Mouse (Mus musculus): ENCODE results near the gene Nudcd3. TPM values are rescaled to one million over a fixed set of nuclear protein-coding genes. Genes with fewer than 3 reads are reported as not detected.

The Nudcd3 gene
- 7.9 and 9.9 TPM in 2 replicates for polyA plus RNA-seq (2012; ENCODE audit: insufficient read depth, low replicate concordance)

- peaks cover 47% of the 10 kb centered on the region for H3K4me1 ChIP-seq
- H3K4me3 ChIP-seq (replicated peaks): peak within 1 kb of the TSS; percentile 99
- peaks cover 3% of the 10 kb centered on the region for H3K9me3 ChIP-seq
- H3K27me3 ChIP-seq (replicated peaks): no peaks in the 10 kb centered on the region
- TF ChIP-seq FLI1 (IDR thresholded peaks at IDR 0.05; ENCODE audit: low read length): peak; percentile 99
- TF ChIP-seq GATA1 (IDR thresholded peaks at IDR 0.05; ENCODE audit: borderline replicate concordance, low read length): no peak
- H3K36me3 ChIP-seq (replicated peaks; ENCODE audit: low read length): peaks cover 6% of the 10 kb centered on the region
These were observed at the start of gene Nudcd3 for GRCm38 (mm10) chr11:6200087-6200569. Gene Nudcd3, minus strand, starts transcription at chr11:6200415.

- peaks cover 19% of the 10 kb centered on the region for H3K9me3 ChIP-seq
- no peak overlapping the region for H3K4me3 ChIP-seq (replicated peaks)
- TF ChIP-seq FLI1 (IDR thresholded peaks at IDR 0.05; ENCODE audit: low read length): no peak
- no peak for TF ChIP-seq GATA1 (IDR thresholded peaks at IDR 0.05; ENCODE audit: borderline replicate concordance, low read length)
- no peaks in the 10 kb centered on the region for H3K4me1 ChIP-seq
- H3K36me3 ChIP-seq (replicated peaks; ENCODE audit: low read length): no peaks in the 10 kb centered on the region
- no peaks in the 10 kb centered on the region for H3K27me3 ChIP-seq (replicated peaks)
These were observed 44.5 kb upstream of the Nudcd3 start for GRCm38 (mm10) chr11:6244707-6245106.

DNA sequence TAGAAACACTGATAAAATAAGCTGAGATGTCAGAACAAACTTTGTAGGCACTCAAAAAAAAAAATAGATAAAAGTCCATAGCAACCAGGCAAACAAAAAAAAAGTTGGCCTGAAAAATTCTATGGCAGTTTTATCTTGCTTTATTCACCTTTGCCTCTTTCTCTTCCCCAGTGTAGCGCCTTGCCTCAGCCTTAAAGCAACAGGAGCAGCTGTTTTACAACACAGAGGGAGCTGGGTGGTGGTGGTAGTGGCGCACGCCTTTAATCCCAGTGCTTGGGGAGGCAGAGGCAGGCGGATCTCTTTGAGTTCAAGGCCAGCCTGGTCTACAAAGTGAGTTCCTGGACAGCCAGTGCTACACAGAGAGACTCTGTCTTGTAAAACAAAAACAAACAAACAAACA is 32.8 kb upstream of the Nudcd3 start:
- no peak overlapping the region for H3K4me3 ChIP-seq (replicated peaks)
- TF ChIP-seq FLI1 (IDR thresholded peaks at IDR 0.05; ENCODE audit: low read length) (no peak), GATA1 (IDR thresholded peaks at IDR 0.05; ENCODE audit: borderline replicate concordance, low read length) (no peak)

DNA sequence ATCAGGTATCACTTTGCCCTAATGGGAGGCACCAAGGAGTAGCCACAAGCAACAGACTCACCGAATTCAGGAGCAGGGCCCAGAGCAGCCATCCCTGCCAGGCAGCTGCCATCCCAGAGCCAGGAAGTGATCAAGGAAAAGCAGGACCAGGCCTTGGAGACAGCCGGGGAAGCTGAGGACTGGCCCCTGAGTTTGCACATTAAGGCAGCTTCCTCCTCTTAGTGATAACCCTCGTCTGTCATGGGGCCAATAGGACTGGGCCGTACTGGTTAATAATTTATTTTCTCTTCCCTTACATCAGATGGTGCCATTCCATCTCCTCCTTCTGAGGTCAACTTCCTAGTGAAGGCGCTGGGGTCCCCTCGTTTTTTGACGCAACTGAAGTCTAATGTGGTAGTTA is 29.8 kb upstream of the Nudcd3 start, which contains the start of gene Npc1l1:
TSS of gene Npc1l1 (minus strand) at position 132 of the 400 bp plus-strand sequence.
- peaks cover 5% of the 10 kb centered on the region for H3K4me1 ChIP-seq
- TF ChIP-seq FLI1 (IDR thresholded peaks at IDR 0.05; ENCODE audit: low read length) (no peak), GATA1 (IDR thresholded peaks at IDR 0.05; ENCODE audit: borderline replicate concordance, low read length) (no peak)
- H3K4me3 ChIP-seq (replicated peaks): no peak within 1 kb of the TSS
- peaks cover 37% of the 10 kb centered on the region for H3K27me3 ChIP-seq (replicated peaks)
- H3K36me3 ChIP-seq (replicated peaks; ENCODE audit: low read length): no peaks in the 10 kb centered on the region
- peaks cover 12% of the 10 kb centered on the region for H3K9me3 ChIP-seq

More for the DNA sequence above, 32.8 kb upstream of the Nudcd3 start:
- Histone ChIP-seq H3K9me3 (peaks cover 31% of the 10 kb centered on the region), H3K27me3 (replicated peaks) (peaks cover 12% of the 10 kb centered on the region), H3K36me3 (replicated peaks; ENCODE audit: low read length) (no peaks in the 10 kb centered on the region), H3K4me1 (no peaks in the 10 kb centered on the region; the same call in 1 of the 2 replicates)

- TF ChIP-seq GATA1 (IDR thresholded peaks at IDR 0.05; ENCODE audit: borderline replicate concordance, low read length) (no peak), FLI1 (IDR thresholded peaks at IDR 0.05; ENCODE audit: low read length) (no peak)
- Histone ChIP-seq H3K4me3 (replicated peaks) (no peak overlapping the region), H3K27me3 (replicated peaks) (peaks cover 55% of the 10 kb centered on the region), H3K36me3 (replicated peaks; ENCODE audit: low read length) (no peaks in the 10 kb centered on the region), H3K4me1 (peaks cover 5% of the 10 kb centered on the region), H3K9me3 (no peaks in the 10 kb centered on the region)
These were observed 24.5 kb upstream of the Nudcd3 start for GRCm38 (mm10) chr11:6224541-6225229.

DNA sequence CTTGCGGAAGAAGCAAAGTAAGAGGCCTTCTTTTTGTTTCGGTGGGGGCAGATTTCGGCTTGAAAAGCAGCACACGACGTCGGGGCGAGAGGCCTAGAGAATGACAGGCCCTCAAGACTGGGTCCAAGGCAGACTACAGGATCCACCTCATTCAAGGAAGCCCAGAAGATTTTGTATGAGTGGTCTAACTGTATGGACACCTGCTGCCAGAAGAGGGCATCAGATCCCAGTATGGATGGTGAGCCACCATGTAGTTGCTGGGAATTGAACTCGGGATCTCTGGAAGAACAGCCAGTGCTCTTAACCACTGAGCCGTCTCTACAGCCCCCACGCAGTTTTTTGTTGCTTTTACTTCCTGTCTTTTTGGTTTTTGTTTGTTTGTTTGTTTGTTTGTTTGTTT is 22.0 kb upstream of the Nudcd3 start:
- no peak overlapping the region for H3K4me3 ChIP-seq (replicated peaks)
- peaks cover 8% of the 10 kb centered on the region for H3K4me1 ChIP-seq
- H3K9me3 ChIP-seq: no peaks in the 10 kb centered on the region
- H3K27me3 ChIP-seq (replicated peaks): peaks cover 55% of the 10 kb centered on the region
- H3K36me3 ChIP-seq (replicated peaks; ENCODE audit: low read length): no peaks in the 10 kb centered on the region
- TF ChIP-seq FLI1 (IDR thresholded peaks at IDR 0.05; ENCODE audit: low read length) (no peak), GATA1 (IDR thresholded peaks at IDR 0.05; ENCODE audit: borderline replicate concordance, low read length) (no peak)

DNA sequence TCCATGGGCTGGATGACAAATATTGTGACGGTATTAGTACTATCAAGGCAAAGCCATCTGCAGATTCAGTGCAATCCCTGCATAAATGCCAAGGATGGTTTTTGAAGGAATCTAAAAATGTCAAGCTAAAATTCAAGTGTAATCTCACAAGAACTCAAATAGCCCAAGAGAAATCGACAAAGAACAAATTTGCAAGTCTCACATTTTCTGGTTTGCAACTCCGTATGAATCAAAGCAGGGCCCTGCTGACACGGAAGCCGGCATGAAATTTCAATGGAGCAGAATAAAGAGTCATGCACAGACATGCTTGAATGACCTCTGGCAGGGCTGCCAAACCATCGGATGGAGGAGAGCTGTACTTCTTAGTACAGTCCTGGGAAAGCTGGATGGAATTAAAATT is 19.8 kb upstream of the Nudcd3 start:
- H3K4me3 ChIP-seq (replicated peaks): no peak overlapping the region
- H3K27me3 ChIP-seq (replicated peaks): peaks cover 40% of the 10 kb centered on the region
- TF ChIP-seq FLI1 (IDR thresholded peaks at IDR 0.05; ENCODE audit: low read length) (no peak), GATA1 (IDR thresholded peaks at IDR 0.05; ENCODE audit: borderline replicate concordance, low read length) (no peak)
- peaks cover 3% of the 10 kb centered on the region; the same call in 1 of the 2 replicates for H3K4me1 ChIP-seq
- no peaks in the 10 kb centered on the region for H3K9me3 ChIP-seq
- no peaks in the 10 kb centered on the region for H3K36me3 ChIP-seq (replicated peaks; ENCODE audit: low read length)

GRCm38 (mm10) chr11:6218189-6218896 is 18.1 kb upstream of the Nudcd3 start:
- Histone ChIP-seq H3K4me3 (replicated peaks) (no peak overlapping the region), H3K4me1 (0 out of 2 replicates have a peak, but pooled peaks cover 3% of the 10 kb centered on the region), H3K27me3 (replicated peaks) (peaks cover 37% of the 10 kb centered on the region), H3K36me3 (replicated peaks; ENCODE audit: low read length) (no peaks in the 10 kb centered on the region), H3K9me3 (no peaks in the 10 kb centered on the region)
- no peak for TF ChIP-seq FLI1 (IDR thresholded peaks at IDR 0.05; ENCODE audit: low read length)
- TF ChIP-seq GATA1 (IDR thresholded peaks at IDR 0.05; ENCODE audit: borderline replicate concordance, low read length): no peak

GRCm38 (mm10) chr11:6216834-6217233 is 16.6 kb upstream of the Nudcd3 start:
- H3K36me3 ChIP-seq (replicated peaks; ENCODE audit: low read length): no peaks in the 10 kb centered on the region
- no peak overlapping the region for H3K4me3 ChIP-seq (replicated peaks)
- H3K27me3 ChIP-seq (replicated peaks): peaks cover 33% of the 10 kb centered on the region
- no peaks in the 10 kb centered on the region for H3K9me3 ChIP-seq
- TF ChIP-seq FLI1 (IDR thresholded peaks at IDR 0.05; ENCODE audit: low read length): no peak
- TF ChIP-seq GATA1 (IDR thresholded peaks at IDR 0.05; ENCODE audit: borderline replicate concordance, low read length): no peak
- H3K4me1 ChIP-seq: 0 out of 2 replicates have a peak, but pooled peaks cover 3% of the 10 kb centered on the region

DNA sequence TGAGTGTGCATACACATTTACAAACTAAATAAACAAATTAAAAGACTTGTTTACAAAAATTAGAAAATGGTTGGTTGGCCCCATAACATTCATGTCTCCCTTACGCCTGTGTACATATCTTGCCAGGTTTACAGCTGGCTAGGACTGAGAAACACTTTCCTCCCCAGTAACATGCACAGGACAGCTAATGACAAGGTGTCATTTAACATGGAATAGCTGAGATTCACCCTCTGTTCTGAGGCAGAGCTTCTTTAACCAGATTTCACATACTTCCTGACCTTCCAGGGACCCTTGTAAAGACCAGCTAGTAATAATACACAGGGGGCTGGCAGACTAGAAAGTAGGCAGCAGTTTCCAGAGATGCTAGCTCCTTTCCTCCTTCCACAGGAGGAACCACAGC is 7.9 kb upstream of the Nudcd3 start:
- H3K4me1 ChIP-seq: peaks cover 6% of the 10 kb centered on the region
- TF ChIP-seq FLI1 (IDR thresholded peaks at IDR 0.05; ENCODE audit: low read length) (no peak), GATA1 (IDR thresholded peaks at IDR 0.05; ENCODE audit: borderline replicate concordance, low read length) (no peak)
- peaks cover 39% of the 10 kb centered on the region for H3K9me3 ChIP-seq
- no peaks in the 10 kb centered on the region for H3K36me3 ChIP-seq (replicated peaks; ENCODE audit: low read length)
- peaks cover 12% of the 10 kb centered on the region for H3K27me3 ChIP-seq (replicated peaks)
- no peak overlapping the region for H3K4me3 ChIP-seq (replicated peaks)

Data from megakaryocyte, embryonic 14.5 days (primary cell).